In genomic region chr9:42471921-42472747, GRCm38 (mm10) we compare ENCODE assay signal across 8 mouse cellular contexts. TPM values are rescaled to one million over a fixed set of nuclear protein-coding genes. Genes with fewer than 3 reads are reported as not detected.
A peak's percentile ranks its signal among the peaks of the same experiment; 100 is the strongest.
DNase-seq lines count a peak whose midpoint lies in the region; ATAC-seq lines count a peak whose summit lies in the region.

No protein-coding gene starts in this region.

- no peaks in the 10 kb centered on the region for H3K9me3 ChIP-seq in embryonic facial prominence, embryonic 11.5 days (replicated peaks; ENCODE audit: control insufficient read depth, low read length)
- H3K9me3 ChIP-seq in midbrain, embryonic 11.5 days (ENCODE audit: control insufficient read depth, low read length): no peaks in the 10 kb centered on the region

- WGBS in embryonic facial prominence, embryonic 11.5 days: 5% methylated on average over 47 of the region's 49 CpGs
- 6% methylated on average over 49 of the region's 49 CpGs for WGBS in midbrain, embryonic 11.5 days

- peak; percentile 90 for ATAC-seq in embryonic facial prominence, embryonic 11.5 days (replicated peaks; ENCODE audit: insufficient number of reproducible peaks, low FRiP score, low TSS enrichment, low read depth)
- ATAC-seq in midbrain, embryonic 11.5 days (ENCODE audit: low FRiP score): peak; percentile 97

- DNase-seq in adrenal gland, postnatal 25 days: peak; percentile 93
- DNase-seq in embryonic facial prominence, embryonic 11.5 days (ENCODE audit: low spot score): peak; percentile 98
- DNase-seq in heart, adult 11 months: peak; percentile 99
- DNase-seq in kidney, adult 11 months: peak; percentile 94
- DNase-seq in left cerebral cortex, postnatal 4 days: peak; percentile 96
- peak; percentile 99 for DNase-seq in midbrain, embryonic 11.5 days (ENCODE audit: low spot score, missing footprints)
- DNase-seq in right cerebral cortex, postnatal 4 days: peak; percentile 93
- peak; percentile 92 for DNase-seq in yolk sac, embryonic 10.5 days (ENCODE audit: low spot score)

- H3K27ac ChIP-seq in embryonic facial prominence, embryonic 11.5 days (replicated peaks; ENCODE audit: low read depth, low read length): no peak overlapping the region
- H3K27ac ChIP-seq in midbrain, embryonic 11.5 days (ENCODE audit: low read depth, low read length): no peak overlapping the region

- H3K9ac ChIP-seq in embryonic facial prominence, embryonic 11.5 days (replicated peaks; ENCODE audit: low read length): peak overlapping the region; percentile 88
- H3K9ac ChIP-seq in midbrain, embryonic 11.5 days (ENCODE audit: low read length): peak overlapping the region; percentile 86

- no peaks in the 10 kb centered on the region for H3K4me1 ChIP-seq in embryonic facial prominence, embryonic 11.5 days (ENCODE audit: control insufficient read depth, insufficient read depth, low read length)
- H3K4me1 ChIP-seq in midbrain, embryonic 11.5 days (ENCODE audit: control insufficient read depth, insufficient read depth, low read length): peaks cover 12% of the 10 kb centered on the region

- intact Hi-C loops in left cerebral cortex, postnatal 4 days (cut with DNase I): no loop called here

- H3K4me2 ChIP-seq in embryonic facial prominence, embryonic 11.5 days (ENCODE audit: low read depth, low read length): peak overlapping the region; percentile 72
- peak overlapping the region; percentile 78 for H3K4me2 ChIP-seq in midbrain, embryonic 11.5 days

- H3K4me3 ChIP-seq in embryonic facial prominence, embryonic 11.5 days (ENCODE audit: low read depth, low read length): peak overlapping the region; percentile 96
- H3K4me3 ChIP-seq in midbrain, embryonic 11.5 days (ENCODE audit: low read depth, low read length): peak overlapping the region; percentile 92

- no peaks in the 10 kb centered on the region for H3K27me3 ChIP-seq in embryonic facial prominence, embryonic 11.5 days (ENCODE audit: control insufficient read depth, insufficient read depth, low read length)
- no peaks in the 10 kb centered on the region for H3K27me3 ChIP-seq in midbrain, embryonic 11.5 days (ENCODE audit: control insufficient read depth, insufficient read depth, low read length)

- H3K36me3 ChIP-seq in embryonic facial prominence, embryonic 11.5 days (replicated peaks; ENCODE audit: control insufficient read depth, insufficient read depth, low read depth, low read length): no peaks in the 10 kb centered on the region
- H3K36me3 ChIP-seq in midbrain, embryonic 11.5 days (ENCODE audit: control insufficient read depth, insufficient read depth, low read length): no peaks in the 10 kb centered on the region

RNA-seq across cellular contexts. Expression of gene Tbcel, which starts 35.5 kb away (rescaled TPM):
- 58.0 and 90.5 TPM in 2 replicates for total RNA-seq in adrenal gland, postnatal 25 days (2021)
- polyA plus RNA-seq in embryonic facial prominence, embryonic 11.5 days (2014; fragmentation: Nextera tagmentation; extraction: Ambion mirVana): 4.3 and 4.8 TPM in 2 replicates
- total RNA-seq in left cerebral cortex, postnatal 4 days (2021): 10 to 100 TPM; 30.1 to 31.6 TPM
- polyA plus RNA-seq in midbrain, embryonic 11.5 days (2014; fragmentation: Nextera tagmentation; extraction: Ambion mirVana): 4.0 and 4.5 TPM in 2 replicates
